Mouse (Mus musculus): ENCODE results near the gene Mapk9. TPM values are rescaled to one million over a fixed set of nuclear protein-coding genes. Genes with fewer than 3 reads are reported as not detected.
A peak's percentile ranks its signal among the peaks of the same experiment; 100 is the strongest.

Mapk9 gene
- total RNA-seq, 1 experiment: 27.8 TPM

DNA sequence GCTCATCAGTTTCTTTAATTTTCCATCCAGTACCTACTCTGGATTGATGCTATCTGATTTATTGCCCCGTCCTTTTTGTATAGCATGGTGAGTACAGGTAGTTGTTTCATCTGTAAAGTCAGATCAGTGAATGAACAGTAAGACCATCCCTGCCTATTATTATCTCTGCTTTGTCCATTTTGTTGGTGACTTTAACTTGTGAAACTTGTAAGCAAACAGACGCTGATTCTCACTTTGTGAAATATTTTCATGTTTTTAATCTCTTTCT is 1.2 kb downstream of the Mapk9 start:
- Histone ChIP-seq H3K9me3 (ENCODE audit: control insufficient read depth, insufficient read depth, low read depth, low read length) (no peaks in the 10 kb centered on the region), H3K4me1 (ENCODE audit: control insufficient read depth in 2 of 2, insufficient read depth in 2 of 2, low read length in 2 of 2, poor library complexity in 1 of 2) (peaks cover 5 to 10% of the 10 kb centered on the region in 2 experiments; a peak in 3 of 4 replicates), H3K36me3 (ENCODE audit: control insufficient read depth, insufficient read depth, low read length, poor library complexity, severe bottlenecking) (no peaks in the 10 kb centered on the region), H3K4me3 (ENCODE audit: insufficient read depth in 1 of 2, low read depth in 1 of 2, low read length in 2 of 2, poor library complexity in 1 of 2, severe bottlenecking in 1 of 2) (peak overlapping the region in 1 of 2 experiments; percentile 90; a peak in 2 of 4 replicates), H3K27ac (ENCODE audit: insufficient read depth, low read depth, low read length, poor library complexity, severe bottlenecking) (no peak overlapping the region), H3K9ac (ENCODE audit: insufficient read depth, low read depth, low read length, poor library complexity, severe bottlenecking) (no peak overlapping the region)
- DNase-seq (ENCODE audit: low read depth, low spot score): no peak
- in situ Hi-C loops (cut with MboI; ENCODE audit: low sequenced_read_pairs in 2 of 2, unreplicated experiment in 2 of 2): no loop called here
- no peak for TF ChIP-seq ZNF384 (IDR thresholded peaks at IDR 0.05; ENCODE audit: low read depth, low read length)

DNA sequence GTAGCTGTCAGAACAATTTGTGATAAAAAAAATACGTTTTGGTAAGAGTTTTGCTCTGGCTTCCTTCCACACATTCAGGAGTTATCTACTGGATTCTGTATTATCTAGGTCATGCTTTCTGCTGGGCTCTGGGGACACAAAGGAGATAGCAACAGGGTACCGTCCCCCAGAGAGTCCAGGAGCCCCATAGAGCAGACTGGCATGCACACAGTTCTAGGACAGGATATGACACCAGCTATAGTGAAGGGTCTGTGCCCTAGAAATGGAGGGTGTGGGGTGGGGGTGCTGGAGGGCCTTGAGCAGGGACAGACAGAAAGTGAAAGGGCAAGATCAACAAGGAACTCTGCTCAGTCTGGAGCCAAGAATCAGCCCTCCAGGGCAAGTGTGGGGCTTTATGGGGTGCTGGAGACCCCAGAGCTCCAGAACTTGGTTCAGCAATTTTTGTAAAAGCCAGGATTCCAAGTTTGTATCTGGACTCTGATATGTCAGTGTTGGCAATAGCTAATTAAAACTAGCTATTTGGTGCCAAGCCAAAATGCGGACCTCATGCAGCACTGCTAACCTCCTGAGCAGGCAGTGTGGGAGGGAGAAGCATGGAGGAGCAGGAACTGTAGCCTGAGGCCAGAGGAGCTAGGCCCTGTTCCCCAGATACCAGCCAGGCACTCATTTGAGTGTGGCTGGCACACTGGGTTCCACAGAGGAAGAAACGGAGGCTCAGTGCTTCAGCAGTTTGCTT is 1.7 kb downstream of the Mapk9 start:
- no peak overlapping the region for H3K4me3 ChIP-seq (ENCODE audit: insufficient read depth in 1 of 2, low read depth in 1 of 2, low read length in 2 of 2, poor library complexity in 1 of 2, severe bottlenecking in 1 of 2)
- H3K9ac ChIP-seq (ENCODE audit: insufficient read depth, low read depth, low read length, poor library complexity, severe bottlenecking): no peak overlapping the region
- TF ChIP-seq CHD2 (IDR thresholded peaks at IDR 0.05; ENCODE audit: low read depth, low read length): no peak
- no peak for TF ChIP-seq HCFC1 (IDR thresholded peaks at IDR 0.05; ENCODE audit: borderline replicate concordance, insufficient read depth, low read length)
- TF ChIP-seq MAFK (IDR thresholded peaks at IDR 0.05; ENCODE audit: insufficient read depth, low read depth, low read length): no peak
- no peak for TF ChIP-seq ZNF384 (IDR thresholded peaks at IDR 0.05; ENCODE audit: low read depth, low read length)
- no peak for TF ChIP-seq ZC3H11A (IDR thresholded peaks at IDR 0.05; ENCODE audit: borderline replicate concordance, low read depth, low read length)

DNA sequence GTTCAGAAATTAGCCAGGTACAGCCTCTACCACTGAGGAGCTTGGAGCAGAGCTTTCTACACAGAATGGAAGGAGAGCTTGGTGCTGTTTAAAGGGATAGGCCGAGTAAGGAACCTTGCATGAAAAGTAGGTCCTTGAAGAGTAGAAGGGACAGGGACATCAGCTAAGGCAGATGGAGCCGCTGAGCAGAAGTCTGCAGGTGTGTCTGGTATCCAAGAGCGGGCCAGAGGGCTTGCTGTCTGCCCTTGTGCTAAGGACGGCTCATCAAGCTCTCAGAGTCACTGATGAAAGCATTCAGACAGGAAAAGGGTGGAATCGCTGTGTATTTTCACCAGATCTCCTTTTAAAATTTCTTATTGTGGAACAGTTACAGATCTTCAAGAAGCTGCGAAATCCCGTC is 3.8 kb downstream of the Mapk9 start:
- no peak for DNase-seq (ENCODE audit: low read depth, low spot score)
- in situ Hi-C loops (cut with MboI; ENCODE audit: low sequenced_read_pairs in 2 of 2, unreplicated experiment in 2 of 2): no loop called here

More for the DNA sequence above, 1.7 kb downstream of the Mapk9 start:
- Histone ChIP-seq H3K27ac (ENCODE audit: insufficient read depth, low read depth, low read length, poor library complexity, severe bottlenecking) (no peak overlapping the region), H3K36me3 (ENCODE audit: control insufficient read depth, insufficient read depth, low read length, poor library complexity, severe bottlenecking) (no peaks in the 10 kb centered on the region), H3K4me1 (ENCODE audit: control insufficient read depth in 2 of 2, insufficient read depth in 2 of 2, low read length in 2 of 2, poor library complexity in 1 of 2) (peaks cover 5 to 10% of the 10 kb centered on the region in 2 experiments; a peak in 3 of 4 replicates), H3K9me3 (ENCODE audit: control insufficient read depth, insufficient read depth, low read depth, low read length) (no peaks in the 10 kb centered on the region)
- no peak for DNase-seq (ENCODE audit: low read depth, low spot score)
- in situ Hi-C loops (cut with MboI; ENCODE audit: low sequenced_read_pairs in 2 of 2, unreplicated experiment in 2 of 2): no loop called here

DNA sequence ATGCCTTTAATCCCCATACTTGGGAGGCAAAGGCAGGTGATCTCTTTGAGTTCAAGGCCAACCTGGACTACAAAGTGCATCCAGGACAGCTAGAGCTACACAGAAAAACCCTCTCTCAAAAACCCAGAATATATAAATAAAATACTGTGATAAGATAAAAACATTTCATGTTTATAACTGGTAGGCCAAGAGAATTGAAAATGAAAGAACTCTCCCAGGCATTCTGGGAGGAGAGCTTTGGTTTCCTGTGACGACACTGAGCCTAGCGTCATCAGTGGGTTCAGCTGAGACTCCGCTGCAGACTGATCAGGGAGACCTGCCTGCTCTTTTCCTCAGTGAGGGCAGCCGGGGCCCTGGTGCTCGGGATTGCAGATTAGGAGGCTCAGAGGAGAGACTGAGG is 8.6 kb downstream of the Mapk9 start:
- in situ Hi-C loops (cut with MboI; ENCODE audit: low sequenced_read_pairs in 2 of 2, unreplicated experiment in 2 of 2): no loop called here
- Histone ChIP-seq H3K4me1 (ENCODE audit: control insufficient read depth in 2 of 2, insufficient read depth in 2 of 2, low read length in 2 of 2, poor library complexity in 1 of 2) (no peaks in the 10 kb centered on the region), H3K9me3 (ENCODE audit: control insufficient read depth, insufficient read depth, low read depth, low read length) (no peaks in the 10 kb centered on the region), H3K4me3 (ENCODE audit: insufficient read depth in 1 of 2, low read depth in 1 of 2, low read length in 2 of 2, poor library complexity in 1 of 2, severe bottlenecking in 1 of 2) (no peak overlapping the region), H3K36me3 (ENCODE audit: control insufficient read depth, insufficient read depth, low read length, poor library complexity, severe bottlenecking) (0 out of 2 replicates have a peak, but pooled peaks cover 3% of the 10 kb centered on the region), H3K27ac (ENCODE audit: insufficient read depth, low read depth, low read length, poor library complexity, severe bottlenecking) (no peak overlapping the region), H3K9ac (ENCODE audit: insufficient read depth, low read depth, low read length, poor library complexity, severe bottlenecking) (no peak overlapping the region)
- TF ChIP-seq ZNF384 (IDR thresholded peaks at IDR 0.05; ENCODE audit: low read depth, low read length) (no peak), CHD2 (IDR thresholded peaks at IDR 0.05; ENCODE audit: low read depth, low read length) (no peak), ZC3H11A (IDR thresholded peaks at IDR 0.05; ENCODE audit: borderline replicate concordance, low read depth, low read length) (no peak), HCFC1 (IDR thresholded peaks at IDR 0.05; ENCODE audit: borderline replicate concordance, insufficient read depth, low read length) (no peak), MAFK (IDR thresholded peaks at IDR 0.05; ENCODE audit: insufficient read depth, low read depth, low read length) (no peak)
- DNase-seq (ENCODE audit: low read depth, low spot score): no peak

More for the DNA sequence above, 3.8 kb downstream of the Mapk9 start:
- Histone ChIP-seq H3K9ac (ENCODE audit: insufficient read depth, low read depth, low read length, poor library complexity, severe bottlenecking) (no peak overlapping the region), H3K36me3 (ENCODE audit: control insufficient read depth, insufficient read depth, low read length, poor library complexity, severe bottlenecking) (0 out of 2 replicates have a peak, but pooled peaks cover 2% of the 10 kb centered on the region), H3K4me1 (ENCODE audit: control insufficient read depth in 2 of 2, insufficient read depth in 2 of 2, low read length in 2 of 2, poor library complexity in 1 of 2) (peaks cover 2 to 3% of the 10 kb centered on the region in 2 experiments; a peak in 2 of 4 replicates), H3K27ac (ENCODE audit: insufficient read depth, low read depth, low read length, poor library complexity, severe bottlenecking) (no peak overlapping the region), H3K4me3 (ENCODE audit: insufficient read depth in 1 of 2, low read depth in 1 of 2, low read length in 2 of 2, poor library complexity in 1 of 2, severe bottlenecking in 1 of 2) (no peak overlapping the region), H3K9me3 (ENCODE audit: control insufficient read depth, insufficient read depth, low read depth, low read length) (no peaks in the 10 kb centered on the region)
- TF ChIP-seq ZC3H11A (IDR thresholded peaks at IDR 0.05; ENCODE audit: borderline replicate concordance, low read depth, low read length): no peak
- TF ChIP-seq MAFK (IDR thresholded peaks at IDR 0.05; ENCODE audit: insufficient read depth, low read depth, low read length): no peak

DNA sequence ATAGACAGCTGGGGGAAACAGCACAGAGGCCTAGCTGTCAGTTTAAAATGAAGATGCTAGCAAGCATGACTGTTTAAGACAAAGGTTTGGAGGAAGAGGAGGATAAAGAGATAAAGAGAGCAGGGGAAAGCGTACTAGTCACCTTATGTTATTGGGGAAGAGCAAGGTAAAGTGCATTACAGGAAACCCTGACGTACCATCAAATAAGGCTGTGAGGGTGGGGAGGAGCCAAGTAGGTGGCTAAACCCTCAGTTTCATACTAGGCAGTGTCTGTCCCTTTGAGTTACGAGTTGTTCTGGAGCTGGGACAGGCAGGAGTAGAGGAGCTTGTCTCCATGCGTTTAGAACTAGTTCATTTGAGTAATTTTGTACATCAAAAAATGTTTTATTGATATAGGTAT is 14.6 kb downstream of the Mapk9 start:
- TF ChIP-seq CHD2 (IDR thresholded peaks at IDR 0.05; ENCODE audit: low read depth, low read length) (no peak), MAFK (IDR thresholded peaks at IDR 0.05; ENCODE audit: insufficient read depth, low read depth, low read length) (no peak), ZNF384 (IDR thresholded peaks at IDR 0.05; ENCODE audit: low read depth, low read length) (no peak), ZC3H11A (IDR thresholded peaks at IDR 0.05; ENCODE audit: borderline replicate concordance, low read depth, low read length) (no peak), HCFC1 (IDR thresholded peaks at IDR 0.05; ENCODE audit: borderline replicate concordance, insufficient read depth, low read length) (no peak)
- Histone ChIP-seq H3K9me3 (ENCODE audit: control insufficient read depth, insufficient read depth, low read depth, low read length) (no peaks in the 10 kb centered on the region), H3K4me1 (ENCODE audit: control insufficient read depth in 2 of 2, insufficient read depth in 2 of 2, low read length in 2 of 2, poor library complexity in 1 of 2) (no peaks in the 10 kb centered on the region), H3K36me3 (ENCODE audit: control insufficient read depth, insufficient read depth, low read length, poor library complexity, severe bottlenecking) (no peaks in the 10 kb centered on the region), H3K9ac (ENCODE audit: insufficient read depth, low read depth, low read length, poor library complexity, severe bottlenecking) (no peak overlapping the region), H3K4me3 (ENCODE audit: insufficient read depth in 1 of 2, low read depth in 1 of 2, low read length in 2 of 2, poor library complexity in 1 of 2, severe bottlenecking in 1 of 2) (no peak overlapping the region), H3K27ac (ENCODE audit: insufficient read depth, low read depth, low read length, poor library complexity, severe bottlenecking) (no peak overlapping the region)
- no peak for DNase-seq (ENCODE audit: low read depth, low spot score)
- in situ Hi-C loops (cut with MboI; ENCODE audit: low sequenced_read_pairs in 2 of 2, unreplicated experiment in 2 of 2): loop anchor here in 1 of 2 experiments (10.0 kb wide), 1 partner anchor 126 kb away; no protein-coding TSS in a partner anchor
